Mouse (Mus musculus) thymus, postnatal 14 days (tissue): ENCODE results near the gene Coro2a.
A peak's percentile ranks its signal among the peaks of the same experiment; 100 is the strongest.

Experiments used
- DNase-seq: peaks from one replicate; pipeline ENCODE4 v3.0.0; 2021

The Coro2a gene

DNA sequence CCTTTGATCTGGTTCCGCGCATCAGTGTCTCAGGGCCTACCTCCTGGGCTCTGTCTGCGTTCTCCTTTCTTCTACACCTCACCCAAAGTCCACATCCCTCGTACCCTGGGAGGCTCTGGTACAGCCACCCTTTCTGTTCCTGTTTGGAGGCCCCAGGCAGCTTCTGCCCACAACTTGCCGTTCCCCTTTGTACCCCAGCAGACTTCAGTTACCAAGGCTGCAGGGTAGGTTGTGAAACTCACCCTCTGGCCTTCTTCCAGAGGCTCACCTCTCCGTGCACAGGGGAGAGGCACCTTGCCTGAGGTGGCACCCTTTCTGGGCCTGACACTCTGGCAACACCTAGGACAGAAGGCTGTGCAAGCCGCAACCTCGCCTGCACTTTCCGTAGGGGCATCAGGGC, 46.2 kb downstream of the Coro2a start:
- DNase-seq: no peak

DNA sequence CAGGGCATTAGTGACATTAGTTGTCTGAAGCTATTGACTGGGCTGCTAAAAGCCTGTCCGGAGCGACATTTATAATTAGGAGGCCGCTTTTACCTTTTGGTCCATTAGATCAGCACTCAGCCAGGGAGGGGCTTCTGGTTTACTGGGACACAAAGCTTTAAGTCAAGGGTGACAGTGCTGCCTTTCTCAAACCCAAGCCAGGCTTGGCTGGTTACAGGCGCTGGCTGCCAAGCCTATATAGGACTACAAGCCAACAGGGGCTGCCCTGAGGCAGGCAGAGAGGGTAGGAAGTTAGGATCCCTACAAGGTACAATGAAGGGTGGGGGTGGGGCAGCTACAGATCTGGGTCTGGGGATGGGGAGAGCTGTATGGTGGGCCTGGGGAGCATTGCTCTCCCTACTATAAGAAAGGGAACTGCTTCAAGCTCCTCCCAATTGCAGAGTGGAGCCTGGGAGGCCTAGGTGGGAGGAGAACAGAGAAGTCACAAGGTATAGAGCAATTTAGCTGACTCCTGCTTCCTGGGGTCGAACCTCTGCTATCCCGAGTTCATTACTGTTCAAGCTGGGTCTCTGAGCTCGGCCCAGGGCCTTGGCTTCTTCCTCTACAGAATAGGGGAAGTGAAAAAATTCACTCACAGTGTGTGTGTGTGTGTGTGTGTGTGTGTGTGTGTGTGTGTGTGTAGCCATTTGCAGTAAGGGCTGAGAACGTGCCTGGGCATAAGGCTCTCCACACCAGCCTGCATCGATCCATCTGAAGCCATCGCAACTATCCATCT, 47.5 kb downstream of the Coro2a start:
- DNase-seq: no peak

DNA sequence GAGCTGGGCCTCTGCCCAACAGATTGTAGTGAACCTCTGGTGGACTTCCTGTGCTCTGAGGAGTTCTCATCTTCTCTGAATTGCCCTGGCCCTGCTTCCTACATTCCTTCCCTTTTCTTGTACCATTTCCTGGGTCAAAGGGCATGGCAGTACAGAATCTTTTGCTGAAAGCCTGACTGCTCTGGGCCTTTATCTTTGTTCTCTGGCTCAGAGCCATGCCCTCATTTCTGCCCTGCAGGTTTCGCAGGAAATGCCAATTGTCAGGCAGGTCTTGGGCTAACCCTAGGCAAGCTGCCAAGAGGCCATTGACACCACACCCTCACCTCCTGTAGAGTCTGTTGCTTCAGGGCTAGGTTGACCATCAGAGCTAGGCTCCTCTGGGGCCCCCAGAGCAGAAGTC, 48.1 kb downstream of the Coro2a start:
- no peak for DNase-seq

DNA sequence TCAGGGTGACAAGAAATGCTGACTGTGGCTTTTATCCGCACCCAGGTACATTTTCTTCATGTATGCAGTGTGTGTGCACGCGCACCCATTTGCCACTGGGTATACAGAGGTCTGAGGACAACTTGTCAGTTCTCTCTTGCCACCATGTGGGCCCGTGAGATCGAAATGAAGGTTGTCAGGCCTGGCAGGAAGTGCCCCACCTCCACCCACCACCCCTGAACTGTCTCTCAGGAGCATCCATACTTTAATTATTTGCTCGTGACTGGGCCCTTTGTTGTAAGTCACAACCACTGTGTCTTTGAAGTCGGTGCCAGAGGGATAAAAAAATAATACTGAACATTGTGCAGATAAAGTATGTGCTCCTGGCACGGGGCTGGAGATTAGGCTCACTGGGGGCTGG, 51.6 kb downstream of the Coro2a start:
- DNase-seq: no peak

DNA sequence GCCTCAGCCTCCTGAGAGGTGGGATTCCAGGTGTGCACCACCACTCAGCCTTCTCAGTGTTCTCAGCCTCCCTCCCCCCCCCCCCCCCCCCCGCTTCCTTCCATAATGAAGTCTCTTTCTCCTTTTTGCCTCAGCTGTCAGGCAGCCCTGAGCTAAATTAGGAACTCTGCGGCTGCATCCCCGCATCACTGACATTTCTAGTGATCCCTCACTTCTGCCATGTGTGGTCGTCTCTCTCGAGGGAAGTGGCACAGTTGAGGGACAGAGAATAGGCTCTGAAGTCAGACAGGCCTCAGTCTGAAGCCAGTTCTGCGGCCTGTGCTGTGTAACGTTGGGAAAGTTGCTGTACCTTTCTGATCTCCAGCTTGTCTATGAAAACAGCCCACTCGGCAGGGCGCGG, 52.0 kb downstream of the Coro2a start:
- no peak for DNase-seq

DNA sequence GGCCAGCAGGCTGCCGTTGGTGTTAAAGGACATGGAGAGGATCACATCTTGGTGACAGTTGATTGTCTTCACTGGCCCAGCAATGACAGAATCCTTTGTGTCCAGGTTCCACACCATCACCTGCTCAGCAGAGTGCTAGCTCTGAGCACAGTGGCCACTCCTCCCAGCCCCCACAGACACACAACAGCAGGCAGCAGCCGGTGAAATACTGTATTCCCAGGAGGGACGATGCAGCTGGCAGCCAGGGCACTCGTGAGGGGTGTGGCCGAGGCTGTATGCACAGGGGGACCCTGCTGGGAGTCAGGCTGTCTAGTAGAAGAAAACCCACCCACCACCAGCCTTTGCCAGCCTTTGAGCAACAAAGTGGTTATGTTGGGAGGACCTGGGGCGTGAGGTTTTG, 55.3 kb downstream of the Coro2a start:
- no peak for DNase-seq

DNA sequence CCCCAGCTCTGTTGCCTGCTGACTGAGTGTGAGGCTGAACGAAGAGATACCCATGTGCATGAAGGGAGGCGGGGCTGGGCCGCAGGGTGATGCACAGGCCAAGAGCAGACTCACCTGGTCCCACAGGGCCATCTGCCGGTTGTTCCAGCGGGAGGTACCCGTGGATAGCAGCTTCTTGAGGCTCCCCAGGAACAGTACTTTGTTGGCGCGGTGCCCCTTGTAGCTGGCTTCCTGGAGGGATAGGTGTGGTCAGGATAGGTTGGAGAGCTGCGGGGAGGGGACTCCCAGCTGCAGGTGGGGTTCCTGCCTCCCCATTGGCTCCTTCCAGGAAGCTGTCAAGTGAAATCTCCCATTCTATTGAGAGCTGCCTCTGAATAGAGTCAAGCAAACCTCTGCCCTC, 56.5 kb downstream of the Coro2a start:
- no peak for DNase-seq

DNA sequence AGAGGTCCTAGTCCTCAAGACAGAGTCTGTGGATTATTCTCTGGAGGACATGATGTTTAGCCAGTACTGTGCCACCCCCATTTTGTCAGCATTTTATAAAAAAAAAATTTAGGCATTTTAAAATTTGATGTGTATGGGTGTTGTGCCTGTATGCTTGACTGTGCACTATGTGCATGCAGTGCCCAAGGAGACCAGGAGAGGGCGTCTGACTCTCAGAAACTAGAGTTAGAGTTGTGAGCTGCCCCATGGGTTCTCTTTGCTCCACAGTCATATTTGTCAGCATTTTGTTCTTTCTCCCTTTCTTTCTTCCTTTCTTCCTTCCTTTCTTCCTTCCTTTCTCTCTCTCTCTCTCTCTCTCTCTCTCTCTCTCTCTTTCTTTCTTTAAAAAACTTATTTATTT, 57.7 kb downstream of the Coro2a start:
- peak; percentile 45 for DNase-seq

DNA sequence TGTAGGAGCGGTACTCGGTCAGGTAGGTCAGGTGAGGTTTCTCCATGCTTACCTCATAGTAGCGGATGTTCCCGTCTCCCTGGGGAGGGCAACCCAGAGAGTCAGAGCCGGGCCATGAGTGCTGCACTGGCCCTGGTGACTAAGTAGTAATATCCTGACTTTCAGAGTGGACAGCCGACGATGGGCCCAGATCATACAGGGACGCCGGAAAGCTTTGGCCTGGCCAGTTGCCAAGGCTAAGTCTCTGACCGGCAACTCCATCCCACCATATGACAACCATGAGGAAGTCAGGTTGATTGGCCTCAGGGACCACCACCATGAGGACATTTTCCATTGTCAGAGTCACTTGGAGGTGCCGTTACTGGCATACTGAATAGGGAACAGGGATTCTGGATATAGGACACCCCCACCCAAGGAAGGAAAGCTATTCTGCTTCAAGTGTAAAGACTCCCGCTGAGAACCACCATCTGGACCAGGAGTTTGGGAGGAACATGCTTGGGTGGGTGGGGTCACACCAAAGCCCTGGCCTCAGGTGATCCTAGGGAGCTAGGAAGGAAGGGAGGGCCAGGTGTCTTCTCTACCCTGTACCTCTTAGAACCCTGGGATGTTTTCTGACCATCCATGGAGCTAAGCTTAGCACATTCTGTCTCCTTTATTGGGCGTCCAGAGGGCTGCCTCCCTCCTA, 58.5 kb downstream of the Coro2a start:
- DNase-seq: no peak

DNA sequence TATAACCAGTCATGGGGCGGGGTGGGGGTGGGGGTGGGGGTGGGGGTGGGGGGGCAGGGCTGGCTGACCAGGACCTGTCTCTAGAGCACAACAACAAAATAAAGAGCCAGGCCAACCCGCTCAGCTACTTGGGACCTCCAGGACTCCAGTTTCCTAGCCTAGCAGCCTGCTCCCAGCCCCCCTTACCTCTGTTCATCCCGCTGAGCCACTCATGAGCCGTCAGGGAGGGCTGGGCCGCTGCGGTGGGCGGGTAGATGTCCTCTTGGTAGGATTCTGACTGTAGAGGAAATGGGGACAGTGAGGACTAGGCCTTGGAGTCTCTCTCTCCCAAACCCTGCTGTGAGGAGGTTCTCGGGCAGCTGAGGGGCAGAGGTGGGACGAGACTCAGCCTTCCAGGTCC, 60.3 kb downstream of the Coro2a start:
- DNase-seq: no peak

DNA sequence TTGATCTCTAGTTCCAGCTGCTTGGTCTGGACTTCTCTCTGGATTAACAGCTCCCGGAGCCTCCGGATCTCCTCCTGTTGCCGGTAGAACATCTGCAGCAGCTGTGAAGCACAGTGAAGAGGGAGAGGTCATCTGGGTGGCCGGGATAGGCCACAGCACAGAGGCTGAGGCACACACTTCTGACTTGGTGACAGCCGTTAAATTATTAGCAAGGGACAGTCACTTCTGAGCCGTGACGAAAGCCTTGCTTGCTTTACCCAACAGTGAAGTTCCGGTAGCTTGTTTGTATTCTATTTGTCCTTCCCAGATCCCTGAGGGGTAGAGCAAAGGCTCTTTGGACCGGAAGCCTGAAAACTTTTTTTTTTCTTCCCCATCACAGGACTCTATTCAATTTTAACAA, 62.8 kb downstream of the Coro2a start:
- no peak for DNase-seq

DNA sequence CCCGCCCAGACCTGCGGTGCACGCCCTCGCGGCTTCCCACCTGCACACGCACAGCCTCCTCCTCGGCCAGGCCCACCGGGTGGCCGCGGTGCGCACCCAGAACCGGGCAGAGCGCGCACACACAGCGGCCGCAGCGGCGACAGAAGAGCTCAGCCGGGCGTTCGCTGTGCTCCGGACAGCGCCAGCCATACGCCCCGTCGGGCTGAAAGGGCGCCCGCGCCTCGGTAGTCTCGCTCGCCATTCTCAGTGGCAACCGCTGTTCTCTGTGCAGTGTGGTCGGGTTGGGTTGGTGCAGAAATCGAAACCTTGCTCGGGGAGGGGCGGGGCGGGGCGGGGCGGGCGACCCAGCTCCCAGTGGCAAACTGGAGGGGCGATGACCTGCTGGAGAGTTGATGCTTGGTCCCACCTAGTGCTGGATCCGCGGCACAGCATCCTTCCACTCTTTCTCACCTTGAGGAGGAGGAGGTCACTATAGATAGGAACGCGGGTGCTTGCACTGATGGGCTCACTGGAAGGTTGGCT, 66.1 kb downstream of the Coro2a start, which contains the start of gene Trim14:
Gene Trim14 (minus strand): TSS at position 302 of the 522 bp plus-strand sequence.
- peak; percentile 78 for DNase-seq

DNA sequence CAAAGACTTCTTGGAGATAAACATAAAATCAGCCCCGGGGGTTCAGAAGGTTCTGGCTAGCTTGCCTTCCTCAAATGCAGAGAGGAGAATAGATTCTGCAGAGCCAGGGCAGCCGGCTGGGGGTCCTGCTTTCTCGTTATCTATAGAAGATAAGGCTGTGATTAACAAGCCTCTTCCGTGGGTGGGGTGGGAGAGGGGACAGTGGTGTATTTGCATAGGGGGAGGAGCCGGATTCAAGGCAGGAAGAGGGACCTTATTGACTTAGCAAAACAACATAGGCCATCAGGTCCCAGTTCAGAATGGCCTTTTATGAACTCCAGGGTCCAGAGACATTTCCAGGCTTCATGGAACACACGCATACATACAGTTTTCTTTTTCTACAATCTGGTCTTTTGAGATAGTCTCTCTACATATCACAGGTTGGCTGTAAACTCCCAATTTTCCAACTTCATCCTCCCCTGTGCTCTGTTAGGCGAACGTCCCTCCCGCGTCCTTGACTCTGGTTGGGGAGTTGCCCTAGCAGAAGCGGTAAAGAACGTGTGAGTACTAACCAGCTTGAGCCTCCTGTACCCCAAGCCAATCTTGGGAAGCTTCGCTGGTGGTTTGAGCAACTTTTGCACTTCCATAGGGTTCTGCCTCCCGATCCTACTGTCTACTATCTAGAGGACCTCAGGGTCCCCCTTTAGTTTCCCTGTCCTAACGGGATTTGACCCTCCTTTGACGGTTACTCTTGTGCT, 66.7 kb downstream of the Coro2a start:
- peak; percentile 59 for DNase-seq

DNA sequence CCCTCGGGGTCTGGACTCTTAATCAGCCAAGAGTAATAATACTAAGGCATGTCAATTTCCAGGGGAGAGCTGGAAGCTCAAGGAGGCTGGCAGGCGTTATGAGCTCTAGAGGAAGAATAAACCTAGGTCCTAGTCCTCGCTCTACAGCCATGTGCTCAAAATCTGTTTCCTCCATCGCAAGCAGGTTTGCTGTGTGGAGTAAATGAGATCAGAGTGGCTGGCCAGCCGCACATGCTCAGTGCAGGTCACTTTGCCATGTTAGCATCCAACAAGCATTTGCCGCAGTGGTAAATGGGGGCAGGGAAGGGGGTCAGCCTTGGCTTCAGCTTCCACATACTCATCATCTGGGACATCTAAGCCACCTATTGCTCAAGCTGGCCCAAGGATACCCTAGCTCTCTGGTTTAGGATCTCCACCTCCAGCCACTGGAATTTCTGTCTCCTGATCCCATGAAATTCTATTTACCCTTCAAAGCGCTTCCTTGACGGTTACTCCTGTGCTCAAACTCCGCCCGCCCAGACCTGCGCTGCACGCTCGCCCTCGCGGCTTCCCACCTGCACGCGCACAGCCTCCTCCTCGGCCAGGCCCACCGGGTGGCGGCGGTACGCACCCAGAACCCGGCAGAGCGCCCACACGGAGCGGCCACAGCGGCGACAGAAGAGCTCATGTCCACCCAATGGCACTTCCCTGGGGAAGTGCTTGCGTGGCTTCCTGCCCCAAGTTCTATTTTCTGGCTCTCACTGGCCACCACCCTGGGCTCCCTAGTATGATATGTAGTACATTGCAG, 67.9 kb downstream of the Coro2a start:
- peak; percentile 55 for DNase-seq

DNA sequence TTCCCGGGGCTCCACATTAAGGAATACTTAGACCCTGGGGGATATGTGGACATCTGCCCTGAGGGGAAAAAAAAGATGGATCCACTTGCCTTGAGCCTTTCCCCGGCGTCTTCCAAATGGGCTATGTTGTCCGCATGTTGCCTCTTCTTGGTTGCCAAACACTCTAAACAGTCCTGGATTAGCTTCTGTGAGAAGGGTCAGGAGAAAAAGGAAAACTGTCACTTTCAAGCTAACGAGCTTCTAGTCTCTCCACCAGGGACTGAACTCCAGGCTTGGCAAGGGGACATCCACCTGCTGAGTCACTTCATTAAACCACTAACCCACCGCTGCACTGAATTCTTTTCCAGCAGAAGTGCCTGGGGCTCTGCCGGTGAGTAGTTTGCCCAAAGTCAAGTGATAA, 69.1 kb downstream of the Coro2a start:
- no peak for DNase-seq

DNA sequence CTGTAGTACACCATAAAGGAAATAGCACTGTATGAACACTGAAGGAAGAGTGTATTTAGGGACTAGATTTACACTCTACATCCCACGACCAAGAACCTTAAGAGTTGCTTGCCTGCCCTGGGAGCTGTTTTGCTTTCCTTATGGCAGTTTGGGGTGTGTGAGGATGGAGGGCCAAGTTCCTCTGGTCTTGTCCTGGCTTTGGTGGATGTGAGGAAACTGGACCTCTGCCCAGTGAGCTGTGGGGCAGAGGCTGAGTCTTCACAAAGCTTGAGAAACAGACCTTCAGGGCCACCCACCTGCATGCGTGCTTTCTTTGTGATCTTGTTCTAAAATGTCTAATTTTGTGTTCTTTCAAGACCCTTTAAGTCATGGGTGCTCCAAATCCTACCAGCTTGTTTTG, 69.5 kb downstream of the Coro2a start:
- no peak for DNase-seq

DNA sequence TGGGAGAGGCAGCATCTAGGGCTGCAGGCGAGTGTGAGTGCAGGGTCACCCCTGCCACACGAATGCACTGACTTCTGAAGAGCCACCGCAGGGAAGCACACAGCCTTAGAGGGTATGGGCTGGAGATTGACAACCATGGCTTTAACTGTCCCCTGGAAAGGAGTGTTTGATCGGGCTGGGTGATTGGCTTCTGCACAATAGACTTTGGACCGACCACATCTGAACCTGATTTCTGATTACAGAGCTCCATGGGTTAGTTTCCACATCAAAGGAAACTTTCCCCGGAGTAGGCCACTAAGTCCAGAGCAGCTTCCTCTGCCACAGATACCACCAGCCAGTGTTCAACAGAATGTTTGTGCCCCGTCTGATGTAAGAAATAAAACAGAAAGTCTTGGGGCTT, 72.3 kb downstream of the Coro2a start:
- no peak for DNase-seq

DNA sequence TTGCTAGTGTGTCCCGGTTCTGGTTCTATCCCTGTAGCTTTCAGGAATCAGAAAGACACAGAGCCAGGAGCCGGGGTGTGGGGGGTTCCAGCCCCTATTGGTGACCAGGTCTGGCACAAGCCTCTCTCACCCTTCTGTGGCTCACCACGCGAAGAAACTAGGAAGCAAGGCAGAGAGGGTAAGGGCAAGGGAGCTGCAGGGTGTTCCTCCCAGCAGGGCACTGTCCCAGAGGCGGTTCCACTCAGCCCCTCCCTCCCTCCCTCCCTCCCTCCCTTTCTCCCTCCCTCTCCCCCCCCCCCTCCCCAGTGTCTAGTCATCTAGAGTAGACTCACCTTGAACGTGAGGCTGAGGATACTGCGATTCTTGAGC, 74.5 kb downstream of the Coro2a start:
- no peak for DNase-seq

DNA sequence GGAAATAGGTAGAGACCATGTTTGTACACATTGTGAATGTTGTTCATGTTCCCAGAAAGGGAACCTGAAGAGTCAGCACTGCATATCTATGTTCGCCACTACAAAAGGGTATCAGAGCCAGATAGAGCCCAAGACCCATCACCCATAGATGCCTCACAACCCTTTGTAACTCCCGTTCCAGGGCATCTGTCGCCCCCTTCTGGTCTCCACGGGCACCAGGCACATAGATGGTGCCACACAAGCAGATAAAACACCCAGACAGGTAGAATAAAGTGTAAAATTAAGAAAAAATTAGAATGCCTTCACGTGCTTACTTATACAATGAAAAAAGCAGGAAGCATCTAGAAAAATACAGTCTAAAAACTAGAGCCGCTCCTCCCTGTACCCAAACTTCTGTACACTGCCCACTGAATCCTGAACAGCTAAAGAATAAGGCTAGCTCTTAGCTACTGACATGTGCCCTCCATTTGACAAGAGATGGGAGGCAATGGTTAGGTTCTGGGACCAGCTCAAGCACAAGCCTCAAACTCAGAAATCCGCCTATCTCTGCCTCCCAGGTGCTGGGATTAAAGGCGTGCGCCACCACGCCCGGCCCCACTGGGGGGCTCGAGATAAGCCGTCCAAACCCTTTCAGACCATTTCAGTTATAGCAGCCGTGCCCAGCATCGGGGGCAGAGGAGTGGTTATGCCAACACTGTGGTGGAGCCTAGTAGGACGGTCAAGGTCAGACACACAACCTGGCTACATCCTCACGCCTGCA, 75.0 kb downstream of the Coro2a start:
- peak; percentile 53 for DNase-seq

DNA sequence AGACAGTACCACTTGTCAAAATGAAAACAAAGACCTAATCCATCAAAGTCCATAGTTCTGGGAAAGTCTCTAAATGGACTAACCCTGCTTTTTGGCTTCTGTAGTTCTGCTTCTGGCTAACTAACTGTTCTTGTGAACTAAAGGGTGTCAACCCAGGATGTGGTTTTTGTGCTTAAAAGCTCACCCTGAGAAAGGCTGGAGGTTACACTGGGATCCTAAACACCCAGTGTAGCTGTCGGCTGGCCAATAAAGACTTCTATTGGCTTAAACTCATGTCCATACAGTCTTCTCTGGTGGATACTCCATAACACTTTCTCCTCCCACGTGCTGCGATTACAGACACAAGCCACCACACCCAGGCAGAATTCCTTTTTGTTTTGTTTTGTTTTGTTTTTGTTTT, 75.8 kb downstream of the Coro2a start:
- DNase-seq: peak; percentile 44

DNA sequence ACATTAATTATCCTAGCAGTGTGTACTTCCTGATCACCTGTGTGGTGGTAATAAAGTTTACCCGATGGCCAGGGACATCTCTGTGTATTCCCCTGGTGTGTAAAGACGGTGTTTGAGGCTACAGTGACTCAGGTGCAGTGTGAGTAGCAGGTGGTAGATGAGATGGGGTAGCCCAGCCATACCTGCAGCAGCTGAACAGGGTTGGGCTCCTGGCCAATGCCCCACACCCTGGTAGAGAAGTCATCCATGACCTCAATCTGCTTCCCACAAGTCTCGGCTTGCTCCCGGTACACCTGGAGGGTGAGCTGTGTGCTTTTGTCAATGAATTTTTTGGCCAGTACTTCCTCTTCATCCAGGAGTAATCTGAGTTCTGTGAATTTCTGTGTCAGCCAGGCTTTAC, 78.7 kb downstream of the Coro2a start:
- DNase-seq: no peak

DNA sequence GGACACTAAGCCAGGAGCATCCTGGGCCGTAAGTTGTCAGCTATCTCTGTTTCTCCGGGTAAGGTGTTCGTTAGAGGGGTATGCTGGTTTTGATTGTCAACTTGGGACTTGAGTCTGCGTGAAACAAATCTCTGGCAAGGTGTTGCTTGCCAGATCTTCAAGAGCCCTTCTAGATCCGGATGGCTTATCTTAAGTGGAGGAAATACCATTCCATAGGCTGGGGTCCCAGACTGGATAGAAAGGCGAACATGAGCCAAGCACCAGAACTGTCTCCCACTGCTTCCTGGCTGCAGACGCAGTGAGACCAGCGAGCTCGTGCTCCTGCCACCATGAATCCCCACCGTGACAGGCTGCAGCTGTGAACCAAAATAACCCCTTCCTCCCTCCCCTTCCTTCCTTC, 80.5 kb downstream of the Coro2a start:
- no peak for DNase-seq
